Mouse (Mus musculus) bone marrow, adult 2 months (tissue): ENCODE measurements around the gene Pdgfa. TPM values are rescaled to one million over a fixed set of nuclear protein-coding genes. Genes with fewer than 3 reads are reported as not detected.

Experiments used
- H3K27ac ChIP-seq: fragments of 200-500 bp; 2 replicates; pipeline ENCODE4 v1.5.1; 2012; ENCODE audit warnings: low read depth, mild to moderate bottlenecking, control low read depth, inconsistent platforms, low read length; ENCODE audit not compliant: control insufficient read depth, poor library complexity, insufficient read depth
- H3K4me1 ChIP-seq: fragments of 200-500 bp; 2 replicates; pipeline ENCODE4 v1.6.1; 2011; ENCODE audit warnings: low read length; ENCODE audit not compliant: control insufficient read depth, insufficient read depth
- H3K4me3 ChIP-seq: fragments of 200-500 bp; replicated peaks from 2 replicates; pipeline ENCODE3; 2011; ENCODE audit warnings: mild to moderate bottlenecking, low read depth, low read length, control low read depth; ENCODE audit not compliant: control insufficient read depth
- CTCF ChIP-seq: fragments of 200-500 bp; IDR thresholded peaks from 2 replicates; pipeline ENCODE4 v1.5.1; 2011; ENCODE audit warnings: low read length, control low read depth; ENCODE audit not compliant: control insufficient read depth, insufficient read depth
- POLR2A ChIP-seq: fragments of 200-500 bp; IDR thresholded peaks from 2 replicates; pipeline ENCODE4 v1.6.1; 2011; ENCODE audit warnings: low read depth, mild to moderate bottlenecking, control low read depth, low read length, borderline replicate concordance; ENCODE audit not compliant: control insufficient read depth
- WGBS: fragments of 180-500 bp; shearing (Covaris S2); methylation state at CpG from one replicate; pipeline ENCODE4 v1.1.7; 2018; 5-methylcytosine and 5-hydroxymethylcytosine counted together
- polyA plus RNA-seq: library from polyadenylated mRNA; stranded (reverse); fragments of >200 nt; gene quantifications from 2 replicates; pipeline ENCODE4 v1.2.4, GENCODE M21; 2011; ENCODE audit warnings: low replicate concordance; ENCODE audit not compliant: missing spikeins, insufficient read depth, insufficient read length

Pdgfa gene
- polyA plus RNA-seq, 1 experiment = 6.8 TPM

DNA sequence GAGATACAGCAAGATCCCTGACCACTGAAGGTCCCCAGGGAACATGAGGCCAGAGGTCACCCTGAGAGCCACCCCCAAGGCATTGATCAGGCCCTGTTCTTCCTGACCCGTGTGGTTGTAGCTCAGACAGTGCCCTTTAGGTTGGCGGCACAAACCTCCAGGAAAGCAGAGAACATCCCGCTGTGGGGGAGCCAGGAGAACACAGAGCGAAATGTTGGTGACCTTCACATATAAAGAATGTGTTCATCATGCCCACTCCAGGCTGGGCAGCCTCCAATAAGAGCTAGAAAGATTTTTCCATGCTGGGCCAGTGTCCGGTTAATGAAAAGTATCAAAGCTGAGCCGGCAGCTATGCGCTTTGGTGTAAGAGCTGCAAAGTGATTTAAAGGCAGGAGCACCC, 43.2 kb downstream of the Pdgfa start:
- WGBS = 80% methylated on average over 7 of the region's 7 CpGs

DNA sequence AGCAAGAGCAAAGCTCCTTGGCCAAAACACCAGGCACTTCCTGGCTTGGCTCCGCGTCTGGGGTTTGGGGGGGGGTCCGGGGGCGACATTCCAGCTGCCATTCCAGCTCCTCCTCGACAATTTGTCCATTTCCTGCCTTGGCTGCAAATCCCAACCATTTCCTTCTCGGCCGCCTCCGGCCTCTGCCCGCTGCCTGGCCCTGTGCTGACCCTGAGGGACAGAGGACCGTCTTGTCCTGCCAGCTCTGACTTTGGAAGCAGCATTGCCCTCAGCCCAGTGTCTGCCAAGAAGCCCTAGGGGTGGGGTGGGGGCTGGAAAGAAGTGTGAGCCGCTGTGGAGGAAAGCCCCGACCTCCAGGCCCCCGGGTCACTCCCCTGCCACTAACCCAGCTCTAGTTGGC, 44.2 kb downstream of the Pdgfa start:
- Histone ChIP-seq H3K27ac (no peak overlapping the region), H3K4me1 (peaks cover 4% of the 10 kb centered on the region), H3K4me3 (no peak overlapping the region)
- WGBS = 66% methylated on average over 13 of the region's 13 CpGs
- TF ChIP-seq CTCF (no peak), POLR2A (no peak)

More for the DNA sequence above, 43.2 kb downstream of the Pdgfa start:
- TF ChIP-seq CTCF (no peak), POLR2A (no peak)
- Histone ChIP-seq H3K4me1 (peaks cover 4% of the 10 kb centered on the region), H3K27ac (no peak overlapping the region), H3K4me3 (no peak overlapping the region)

DNA sequence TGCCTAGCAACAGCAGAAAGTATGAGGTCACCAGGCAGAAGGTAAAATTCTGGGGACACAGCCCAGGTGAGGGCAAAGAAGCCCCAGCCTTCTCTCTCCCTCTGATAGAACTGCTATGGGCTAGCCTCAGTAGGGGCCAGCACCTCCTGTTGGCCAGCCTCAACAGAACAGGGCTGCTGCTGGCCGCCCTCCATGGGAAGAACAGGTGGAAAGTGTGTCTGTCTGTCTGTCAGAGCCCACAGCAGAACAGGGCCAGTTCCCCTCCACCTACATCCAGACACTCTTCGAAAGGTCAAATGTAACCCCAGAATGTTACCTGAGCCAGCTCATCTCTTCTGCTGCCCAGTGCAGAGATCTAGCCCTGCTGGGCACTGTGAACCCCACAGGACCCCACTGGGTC, 45.9 kb downstream of the Pdgfa start:
- Histone ChIP-seq H3K4me3 (no peak overlapping the region), H3K27ac (no peak overlapping the region), H3K4me1 (peaks cover 2% of the 10 kb centered on the region)
- TF ChIP-seq POLR2A (no peak), CTCF (no peak)
- 80% methylated on average over 2 of the region's 2 CpGs for WGBS

DNA sequence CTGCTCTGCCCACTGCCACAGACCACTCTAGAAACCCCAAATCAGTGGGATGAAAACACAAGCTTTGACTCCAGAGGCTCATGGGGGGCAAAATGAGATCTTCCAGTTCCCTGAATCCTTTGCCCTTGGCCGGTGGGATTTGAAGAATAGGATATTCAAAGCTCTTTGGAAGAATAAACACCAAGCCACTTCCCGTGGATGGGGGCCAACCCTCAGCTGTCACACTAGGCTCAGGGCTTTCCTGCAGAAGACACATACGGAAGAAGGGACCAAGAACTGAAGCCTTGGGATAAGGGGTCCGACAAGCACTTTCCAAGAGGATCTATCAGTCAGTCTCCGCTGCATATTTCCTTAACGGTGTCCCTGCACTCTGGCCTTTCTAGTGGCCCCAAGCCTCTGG, 48.0 kb downstream of the Pdgfa start:
- Histone ChIP-seq H3K27ac (no peak overlapping the region), H3K4me3 (no peak overlapping the region), H3K4me1 (no peaks in the 10 kb centered on the region)
- WGBS = 86% methylated on average over 6 of the region's 6 CpGs
- no peak for TF ChIP-seq POLR2A
- TF ChIP-seq CTCF = no peak

DNA sequence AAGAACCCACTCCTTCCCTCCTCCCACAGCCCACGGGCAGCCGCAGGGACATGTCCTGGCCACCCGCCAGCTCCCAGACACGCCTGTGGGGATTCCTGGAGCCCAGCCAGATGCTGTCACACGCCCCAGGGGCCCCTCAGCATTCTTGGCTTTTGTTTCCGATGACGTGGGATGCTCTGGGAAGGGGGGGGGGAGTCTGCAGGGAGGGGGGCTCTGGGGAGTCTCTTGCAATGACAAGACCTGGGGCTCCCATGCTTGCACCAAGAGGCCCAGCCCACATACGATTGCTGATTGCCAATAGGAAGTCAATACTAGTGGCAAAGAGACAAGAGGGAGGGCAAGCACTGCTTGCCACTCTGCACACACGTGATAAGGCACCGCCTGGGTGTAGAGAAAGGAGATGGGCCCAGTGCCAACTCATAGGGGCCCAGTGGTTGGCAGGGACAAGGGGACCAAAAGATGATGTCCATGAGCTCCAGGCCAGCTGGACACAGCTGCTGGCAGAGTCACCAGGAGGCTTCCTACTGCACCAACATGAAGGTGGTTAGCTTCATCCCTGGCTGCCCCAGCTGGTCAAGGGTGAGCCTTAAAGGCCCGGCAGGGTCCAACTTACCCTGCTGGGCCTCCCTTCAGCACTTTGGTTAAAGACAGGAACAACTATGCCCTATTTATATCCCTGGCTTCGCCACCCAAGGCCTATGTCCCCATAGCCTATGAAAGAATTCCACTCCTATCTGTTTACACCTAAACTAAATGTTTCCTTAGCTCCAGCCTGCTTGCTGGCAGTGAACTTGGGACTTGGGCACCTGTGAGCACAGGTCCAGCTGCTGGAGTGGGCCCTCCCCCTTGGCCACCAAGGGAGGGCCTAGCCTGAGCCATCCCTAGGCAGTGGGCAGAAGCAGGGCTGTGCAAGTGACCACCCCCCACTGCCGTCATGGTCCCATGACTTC, 48.9 kb downstream of the Pdgfa start:
- H3K27ac ChIP-seq = no peak overlapping the region
- TF ChIP-seq CTCF (no peak), POLR2A (no peak)
- H3K4me1 ChIP-seq = no peaks in the 10 kb centered on the region
- no peak overlapping the region for H3K4me3 ChIP-seq
- 36% methylated on average over 13 of the region's 13 CpGs for WGBS

DNA sequence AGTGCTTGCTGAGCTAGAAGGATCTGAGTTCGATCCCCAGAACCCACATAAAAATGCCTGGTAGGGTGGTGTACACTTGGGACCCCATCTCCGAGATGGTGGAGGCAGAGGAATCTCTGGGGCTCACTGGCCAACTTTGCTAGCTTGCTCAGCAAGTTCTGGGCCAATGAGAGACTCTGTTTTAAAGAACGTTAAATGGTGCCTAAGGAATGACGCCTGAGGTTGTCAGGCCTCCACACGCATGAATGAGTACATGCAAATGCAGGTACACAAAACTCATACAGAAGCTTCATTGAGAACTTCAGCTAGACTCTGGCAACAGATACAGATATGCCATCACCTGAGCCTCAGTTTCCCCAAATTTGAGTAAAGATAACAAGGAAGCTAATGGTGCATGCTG, 49.7 kb downstream of the Pdgfa start:
- TF ChIP-seq CTCF = no peak
- no peak for TF ChIP-seq POLR2A
- 84% methylated on average over 5 of the region's 5 CpGs for WGBS
- Histone ChIP-seq H3K4me3 (no peak overlapping the region), H3K4me1 (no peaks in the 10 kb centered on the region), H3K27ac (no peak overlapping the region)

DNA sequence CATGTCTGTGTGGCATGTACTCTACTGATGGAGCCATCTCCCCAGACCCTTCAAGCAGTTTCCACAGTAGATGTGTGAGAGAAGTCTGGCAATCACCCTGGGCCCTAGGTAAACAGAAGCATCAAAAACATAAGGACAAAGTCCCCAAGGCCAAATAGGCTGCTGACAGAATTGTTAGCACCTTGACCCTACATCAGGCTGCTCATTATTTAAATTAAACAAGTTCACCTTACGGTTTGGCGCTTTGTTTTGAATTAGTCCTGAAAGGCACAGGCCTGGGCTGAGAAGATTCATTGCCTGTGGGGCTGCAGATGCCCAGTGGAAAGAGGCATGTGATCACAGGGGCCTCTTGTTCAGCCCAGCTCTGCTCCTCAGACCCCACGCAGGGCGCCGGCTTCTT, 50.2 kb downstream of the Pdgfa start:
- 92% methylated on average over 5 of the region's 5 CpGs for WGBS
- H3K4me3 ChIP-seq = no peak overlapping the region
- no peak overlapping the region for H3K27ac ChIP-seq
- H3K4me1 ChIP-seq = no peaks in the 10 kb centered on the region
- TF ChIP-seq POLR2A = no peak
- no peak for TF ChIP-seq CTCF

DNA sequence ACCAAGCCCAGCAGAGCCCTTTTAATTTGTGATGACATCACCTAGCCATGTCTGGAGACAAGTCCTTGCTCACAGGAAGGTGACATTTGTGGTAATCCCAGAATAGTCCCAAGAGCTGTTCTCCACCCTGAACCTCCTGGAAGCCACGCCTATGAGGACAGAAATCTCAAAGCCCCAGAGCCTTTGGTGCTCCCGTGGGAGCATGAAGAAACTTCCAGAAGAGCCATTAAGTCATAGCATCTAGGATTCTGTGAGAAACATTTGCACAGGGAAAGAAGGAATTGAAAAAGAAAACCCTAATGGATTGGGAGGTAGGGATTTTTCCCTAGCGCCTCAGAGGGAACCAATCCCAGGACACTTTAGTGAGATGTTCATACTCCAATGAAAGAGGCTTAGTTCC, 52.2 kb downstream of the Pdgfa start:
- no peak overlapping the region for H3K4me3 ChIP-seq
- no peak overlapping the region for H3K27ac ChIP-seq
- TF ChIP-seq CTCF (no peak), POLR2A (no peak)
- H3K4me1 ChIP-seq = no peaks in the 10 kb centered on the region
- WGBS = 83% methylated on average over 3 of the region's 3 CpGs
